Mouse (Mus musculus): ENCODE data around the gene Gpr1.
A peak's percentile ranks its signal among the peaks of the same experiment; 100 is the strongest.

Gene Gpr1

DNA sequence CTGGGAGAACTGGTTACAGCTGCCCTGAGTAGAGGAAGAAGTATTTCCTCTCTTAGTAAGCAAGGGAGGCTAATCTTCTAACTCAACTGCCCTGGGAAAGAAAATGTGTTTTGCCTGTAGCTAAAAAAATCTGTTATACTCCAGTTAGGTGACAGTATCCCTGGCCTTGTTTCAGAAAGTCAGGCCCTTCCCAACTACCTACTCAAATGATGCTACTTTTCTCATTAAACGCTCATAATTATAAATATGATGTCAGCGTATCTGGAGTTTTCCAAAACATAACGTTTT lies at the start of gene Gpr1:
Gene Gpr1, minus strand, starts transcription at position 273 of the 288 bp plus-strand sequence.
- no peak for DNase-seq (ENCODE audit: low spot score)

DNA sequence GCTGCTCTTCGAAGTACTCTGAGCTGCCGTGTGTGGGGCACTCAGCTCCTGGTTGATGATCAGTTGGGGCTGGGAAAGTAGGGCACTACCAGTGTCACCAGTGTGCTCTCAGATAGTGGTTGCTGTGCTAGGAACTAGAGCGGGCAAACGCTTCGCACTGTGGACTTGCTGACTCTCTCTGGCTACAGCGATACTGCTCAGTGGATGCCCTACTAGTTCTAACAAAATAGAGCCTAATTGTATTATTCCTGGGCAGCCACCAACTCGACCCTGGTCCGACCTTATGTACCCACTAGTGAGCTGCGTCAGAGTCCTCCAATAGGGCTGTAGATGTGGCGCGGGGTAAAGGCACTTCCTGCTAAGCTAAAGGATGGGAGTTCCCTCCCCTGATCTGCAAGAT lies 49.3 kb upstream of the Gpr1 start:
- no peak for DNase-seq (ENCODE audit: low spot score)

DNA sequence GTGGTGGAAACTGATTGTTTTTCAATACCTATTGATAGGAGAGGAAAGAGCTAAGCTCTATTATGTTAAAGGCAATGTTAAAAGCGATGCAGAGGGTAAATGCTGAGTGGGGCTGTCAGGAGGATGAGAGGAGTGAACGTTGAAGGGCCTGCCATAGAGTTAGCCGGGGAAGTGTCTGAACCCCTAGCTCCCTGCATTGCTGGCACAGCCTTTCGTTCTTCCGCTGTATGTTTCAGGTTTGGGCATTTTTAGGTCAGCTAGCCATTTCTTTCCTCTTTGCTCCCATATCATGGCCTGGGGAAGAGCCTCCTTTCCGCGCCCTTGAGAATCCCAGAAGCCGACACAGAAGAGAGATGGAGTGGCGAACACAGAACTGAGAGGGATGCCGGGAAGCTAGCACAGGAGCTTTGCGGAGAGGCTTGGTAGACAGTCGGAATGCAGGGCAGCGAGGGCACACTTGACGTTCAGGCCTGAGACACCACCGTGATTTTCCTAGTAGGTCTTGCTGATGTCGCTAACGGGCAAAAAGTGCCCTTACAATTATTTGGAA lies 46.8 kb upstream of the Gpr1 start:
- no peak for DNase-seq (ENCODE audit: low spot score)

DNA sequence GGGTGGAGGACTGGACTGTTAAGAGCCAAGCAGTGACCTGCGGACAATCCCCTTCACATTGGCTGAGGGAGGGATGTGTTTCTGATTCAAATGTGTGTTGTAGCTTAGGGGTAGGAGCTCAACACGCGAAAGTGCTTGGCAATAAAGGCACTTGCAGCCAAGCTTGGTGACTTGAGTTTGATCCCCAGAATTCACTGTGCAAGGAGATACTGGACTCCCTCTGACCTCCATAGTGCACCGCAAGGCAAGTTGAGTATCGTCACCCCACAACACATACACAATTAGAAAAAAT lies 46.3 kb upstream of the Gpr1 start:
- no peak for DNase-seq (ENCODE audit: low spot score)

DNA sequence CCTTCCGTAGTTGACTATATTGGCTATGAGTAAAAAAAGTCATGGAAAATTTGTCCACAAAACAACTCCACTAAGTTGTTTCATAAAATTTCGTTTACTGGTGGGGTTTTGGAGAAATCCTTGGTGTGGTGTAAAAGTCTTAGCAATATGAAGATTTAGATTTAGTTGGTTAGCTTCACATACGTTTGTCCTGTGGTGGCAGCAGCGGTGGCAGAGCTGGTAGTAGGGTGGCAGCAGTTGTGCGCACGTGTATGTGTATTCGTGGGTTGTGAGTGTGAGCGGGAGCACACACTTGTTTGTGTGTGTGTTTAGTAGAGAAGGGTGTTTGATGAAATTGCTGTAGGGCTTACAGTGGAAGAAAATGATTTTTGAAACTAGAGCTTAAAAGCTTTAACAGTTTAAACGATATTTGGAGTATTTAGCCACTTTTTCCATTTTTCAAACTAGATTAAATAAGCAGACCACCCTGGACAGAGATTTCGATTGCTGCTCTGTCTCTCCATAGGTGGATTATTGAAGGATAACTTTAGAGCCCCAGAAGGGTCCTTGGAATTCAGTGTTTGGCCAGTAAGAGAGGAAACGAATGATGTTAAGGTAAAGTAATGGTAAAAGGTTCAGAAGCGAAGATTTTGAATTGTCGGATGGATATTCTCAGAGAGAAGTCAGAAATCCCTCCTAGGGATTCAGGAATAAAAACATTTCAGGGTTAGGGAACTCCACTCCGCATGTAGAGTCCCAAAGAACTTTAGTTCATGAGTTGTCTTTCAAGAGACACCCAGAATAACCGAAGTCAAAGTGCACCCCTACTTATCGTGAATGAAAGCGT lies 45.8 kb upstream of the Gpr1 start:
- DNase-seq (ENCODE audit: low spot score) = no peak

DNA sequence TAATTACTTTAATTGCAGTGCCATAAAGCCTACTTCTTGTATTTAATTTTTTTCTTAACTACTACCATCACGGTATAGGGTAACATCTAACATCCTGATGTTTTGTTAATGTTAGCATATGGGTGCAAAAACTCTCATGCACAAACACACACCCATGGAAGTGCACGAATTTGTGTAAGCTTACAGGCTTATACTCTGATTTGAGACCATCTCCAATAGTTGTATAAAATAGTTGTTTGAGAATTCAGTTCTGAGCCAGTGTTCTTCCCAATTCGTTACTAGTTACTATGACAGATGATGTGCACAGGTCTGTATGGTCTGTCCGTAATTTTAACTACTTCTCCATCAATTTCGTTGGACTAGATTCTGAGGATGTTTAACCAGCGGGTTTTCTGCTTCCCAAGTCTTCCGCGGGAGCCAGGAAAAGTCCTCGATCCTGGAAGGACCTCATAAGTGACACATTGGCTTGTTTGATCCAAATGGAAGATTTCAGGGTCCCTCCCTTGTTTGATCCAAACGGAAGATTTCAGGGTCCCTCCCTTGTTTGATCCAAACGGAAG lies 45.0 kb upstream of the Gpr1 start:
- DNase-seq (ENCODE audit: low spot score) = no peak

DNA sequence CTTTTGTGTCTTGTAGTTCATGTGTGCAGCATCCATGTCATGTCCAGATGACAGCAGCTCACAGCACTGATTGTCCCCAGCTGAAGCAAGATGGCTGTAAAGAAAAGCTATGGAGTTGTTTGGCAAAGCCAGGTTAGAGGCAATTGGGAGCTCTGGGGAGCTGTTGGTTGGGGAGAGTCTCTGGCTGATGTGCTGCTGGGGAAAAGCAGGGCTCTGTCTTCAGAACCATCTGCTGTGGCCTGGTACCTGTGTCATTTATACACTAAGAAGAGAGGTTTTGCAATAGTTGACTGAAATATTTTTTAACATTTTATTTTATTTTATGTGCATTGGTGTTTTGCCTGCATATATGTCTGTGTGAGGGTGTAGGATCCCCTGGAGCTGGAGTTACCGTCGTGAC lies 44.2 kb upstream of the Gpr1 start:
- DNase-seq (ENCODE audit: low spot score) = no peak

DNA sequence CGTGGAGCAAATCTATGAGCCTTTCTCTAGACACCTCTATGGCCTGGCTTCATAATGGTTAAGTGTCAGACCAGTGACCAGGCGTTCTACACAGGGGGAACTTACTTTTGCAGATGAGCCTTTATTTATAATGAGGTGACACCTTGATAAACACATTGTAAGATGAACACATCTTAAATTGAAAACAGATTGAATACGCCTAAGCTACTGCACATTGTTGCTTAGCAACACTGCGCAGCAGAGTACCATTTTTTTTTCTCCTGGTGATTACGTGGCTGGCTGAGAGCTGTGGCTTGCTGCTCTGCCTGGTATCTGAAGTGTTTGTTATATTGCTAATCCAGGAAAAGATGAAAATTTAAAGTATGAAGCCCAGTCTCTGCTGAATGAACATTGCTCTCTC lies 41.7 kb upstream of the Gpr1 start:
- no peak for DNase-seq (ENCODE audit: low spot score)

DNA sequence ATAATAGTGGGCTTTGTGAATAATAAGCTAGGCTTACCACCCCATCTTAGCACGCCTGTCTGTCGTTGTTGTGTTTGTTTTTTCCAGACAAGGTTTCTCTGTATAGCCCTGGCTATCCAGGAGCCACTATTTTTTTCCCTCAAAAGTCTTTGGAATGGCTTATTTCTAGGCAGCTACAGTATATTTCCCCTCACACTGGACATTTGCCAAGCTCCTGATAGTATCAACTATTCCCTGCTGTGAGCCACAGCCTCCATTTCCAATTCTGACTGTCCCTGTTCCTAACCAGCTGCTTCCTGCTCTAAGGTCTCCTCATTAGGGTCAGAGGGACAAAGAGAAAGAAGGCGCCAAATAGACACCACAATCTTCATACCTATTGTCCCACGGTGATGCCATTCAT lies 40.8 kb upstream of the Gpr1 start:
- DNase-seq (ENCODE audit: low spot score) = no peak

DNA sequence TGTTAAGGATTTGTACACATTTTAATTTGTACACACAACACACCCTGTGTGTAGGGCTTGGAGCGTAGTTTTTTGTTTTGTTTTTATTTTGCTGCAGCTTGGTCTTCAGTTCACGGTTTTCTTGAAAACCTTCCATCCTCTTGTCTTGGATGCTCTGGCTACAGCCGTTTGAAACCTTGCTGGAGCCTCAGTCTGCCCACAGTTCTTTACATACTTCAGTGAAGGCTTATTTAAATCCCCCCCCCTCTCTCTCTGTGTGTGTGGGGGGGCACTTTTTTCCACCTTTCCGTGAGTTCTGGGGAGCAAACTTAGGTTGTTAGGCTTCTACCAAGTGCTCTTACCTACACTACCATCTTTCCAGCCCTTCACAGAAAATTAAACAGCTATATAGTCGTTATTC lies 38.9 kb upstream of the Gpr1 start:
- no peak for DNase-seq (ENCODE audit: low spot score)

DNA sequence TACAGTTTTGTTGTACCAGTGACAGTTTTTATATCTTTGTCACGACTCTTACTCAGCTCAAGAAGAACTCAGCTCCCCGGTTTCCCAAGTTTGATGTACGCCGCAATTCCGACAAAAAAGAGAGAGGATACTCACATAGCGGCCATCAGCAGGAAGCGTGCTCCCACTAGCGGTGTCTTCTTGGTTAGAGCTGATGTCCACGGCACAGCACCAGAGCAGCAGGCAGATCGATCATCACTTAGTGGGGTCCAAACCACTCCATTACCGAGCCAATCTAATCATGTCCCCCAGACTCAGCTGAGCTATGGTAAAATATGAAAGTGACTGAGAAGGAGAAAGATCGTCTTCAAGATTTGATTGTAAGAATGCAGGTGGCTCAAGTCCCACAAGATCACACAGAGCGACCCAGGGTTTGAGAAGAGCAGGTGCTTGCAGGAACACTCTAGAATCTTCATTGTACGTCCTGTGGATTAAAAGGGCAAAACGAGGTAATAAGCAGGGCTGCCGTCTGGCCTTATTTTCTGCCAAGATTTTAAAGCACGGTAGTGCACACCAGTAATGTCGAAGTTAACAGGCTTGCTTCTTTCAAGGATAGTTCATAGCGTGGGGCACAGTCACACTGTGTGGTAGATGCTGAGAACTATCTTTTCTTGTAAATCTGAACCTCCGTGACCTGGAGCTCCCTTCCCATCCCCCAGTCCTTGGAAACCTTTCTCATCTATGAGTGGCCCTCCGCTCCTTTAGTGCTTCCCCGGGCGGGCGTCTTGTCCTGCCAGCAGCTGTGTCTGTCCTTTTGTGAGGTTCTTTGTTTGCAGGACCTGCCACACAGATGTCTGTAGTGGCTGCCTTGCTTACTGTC lies 38.2 kb upstream of the Gpr1 start:
- no peak for DNase-seq (ENCODE audit: low spot score)

DNA sequence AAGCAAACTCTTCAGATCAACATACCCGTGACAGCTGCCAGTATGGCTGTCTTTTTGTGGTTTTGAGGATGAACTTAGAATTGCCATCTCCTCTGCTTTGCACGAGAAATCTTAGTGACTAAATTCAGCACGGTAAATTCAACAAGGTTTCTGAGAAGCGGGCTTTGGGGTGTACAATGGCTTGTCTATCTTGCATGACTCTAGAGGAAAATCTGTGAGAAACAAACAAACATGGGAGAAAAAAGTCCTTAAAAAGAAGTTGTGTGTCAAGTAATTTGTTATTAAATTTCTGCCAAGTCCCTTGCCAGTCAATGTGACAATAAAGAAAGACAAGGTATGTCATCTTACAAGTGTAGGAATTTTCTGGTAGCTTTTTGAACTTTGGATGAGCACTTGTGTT lies 34.9 kb upstream of the Gpr1 start:
- DNase-seq (ENCODE audit: low spot score) = no peak

DNA sequence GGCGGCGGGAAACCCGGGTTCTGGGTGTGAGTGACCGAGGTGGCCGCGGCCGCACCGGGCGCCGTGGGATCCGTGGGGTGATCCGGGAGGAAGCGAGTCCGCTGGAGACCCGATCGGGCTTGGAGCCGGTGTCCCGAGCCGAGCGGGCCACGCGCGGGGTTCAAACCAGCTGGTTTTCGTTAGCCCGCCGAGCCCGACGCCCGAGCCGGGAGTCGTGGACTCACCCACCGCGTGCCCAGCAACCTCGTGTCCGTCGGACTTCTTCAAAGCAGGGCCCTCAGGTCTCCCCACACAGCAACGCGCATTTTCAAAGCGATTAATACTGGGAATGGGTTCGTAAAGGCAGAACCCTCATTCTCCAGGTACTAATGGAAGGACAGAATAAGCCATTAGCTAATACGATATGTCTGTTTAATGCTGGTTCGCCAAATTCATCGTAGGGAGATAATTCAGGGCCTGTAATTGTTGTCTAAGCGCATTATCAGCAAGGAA lies 34.1 kb upstream of the Gpr1 start:
- DNase-seq (ENCODE audit: low spot score) = peak; percentile 24

DNA sequence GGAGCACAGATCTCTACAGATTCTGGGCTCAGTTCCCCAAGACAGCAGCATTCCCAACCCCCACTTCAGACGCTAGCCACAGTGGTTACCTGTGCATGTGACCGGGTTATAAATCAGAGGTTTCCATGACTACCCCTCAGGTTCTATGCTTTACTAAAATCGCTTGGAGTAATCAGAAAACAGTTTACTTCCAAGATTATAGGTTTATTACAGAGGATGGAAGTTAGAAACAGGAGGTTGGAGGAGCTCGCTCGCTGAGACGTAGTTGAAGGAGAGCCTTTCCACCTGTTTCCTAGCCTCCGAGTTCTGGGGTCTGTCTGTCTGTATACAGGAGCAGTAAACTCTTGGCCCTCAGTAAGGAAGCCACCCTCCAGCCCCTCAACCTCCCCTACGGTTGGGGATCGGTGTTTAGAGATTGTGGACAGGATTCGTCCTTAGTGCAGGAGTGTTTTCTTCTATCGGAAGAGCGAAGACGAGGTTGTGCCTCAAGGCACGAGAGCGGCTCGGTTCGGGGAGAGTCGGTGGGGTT lies 33.6 kb upstream of the Gpr1 start:
- DNase-seq (ENCODE audit: low spot score) = no peak

DNA sequence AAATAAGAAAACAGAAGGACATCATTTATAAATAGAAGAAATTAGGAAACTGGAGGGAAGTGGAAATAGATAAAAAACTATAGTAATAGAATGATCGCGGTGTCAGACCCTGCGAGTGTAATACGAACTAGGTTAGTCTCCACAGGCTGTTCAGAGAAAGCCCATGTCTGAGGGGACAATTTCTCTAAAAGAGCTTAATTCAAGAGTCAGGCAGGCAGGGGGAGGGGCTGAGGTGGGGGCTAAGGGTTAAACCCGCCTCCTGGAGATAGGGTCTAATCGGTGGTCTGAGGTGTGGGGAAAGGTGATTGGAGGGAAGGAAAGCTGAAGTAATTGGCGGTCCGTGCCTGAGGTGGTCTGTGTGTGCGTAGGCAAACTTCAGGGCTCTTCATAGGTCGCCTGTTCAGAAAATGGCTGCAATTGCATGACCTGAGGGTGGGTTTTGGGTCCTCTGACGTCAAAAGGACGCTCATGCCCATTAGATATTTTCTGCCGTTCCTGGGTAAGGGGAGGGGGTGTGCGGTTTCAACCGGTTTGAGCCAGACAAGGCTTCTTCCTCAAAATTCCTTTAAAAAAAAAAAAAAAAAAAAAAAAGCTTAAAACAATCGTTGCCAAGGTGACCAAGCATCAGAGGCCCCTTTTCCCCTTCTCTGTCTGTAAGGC lies 32.6 kb upstream of the Gpr1 start:
- DNase-seq (ENCODE audit: low spot score) = no peak

DNA sequence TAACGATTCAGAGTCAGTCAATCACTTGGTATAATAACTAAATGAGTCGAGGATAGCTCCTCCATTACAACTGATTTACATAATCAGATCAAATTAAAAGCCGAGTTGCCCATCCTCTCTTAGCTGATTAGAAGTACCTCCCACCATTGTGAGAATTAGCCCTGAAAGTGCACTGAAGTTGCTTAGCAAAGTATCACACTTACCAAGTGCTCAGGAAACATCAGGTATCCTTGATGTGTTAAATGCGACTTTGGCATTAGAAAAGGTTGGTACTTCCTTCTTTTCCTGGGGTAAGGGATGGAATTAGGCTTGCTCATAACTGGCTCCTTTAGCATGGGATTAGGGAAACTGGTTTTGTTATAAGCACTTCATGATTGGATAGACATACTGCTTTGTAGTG lies 29.5 kb upstream of the Gpr1 start:
- DNase-seq (ENCODE audit: low spot score) = no peak

DNA sequence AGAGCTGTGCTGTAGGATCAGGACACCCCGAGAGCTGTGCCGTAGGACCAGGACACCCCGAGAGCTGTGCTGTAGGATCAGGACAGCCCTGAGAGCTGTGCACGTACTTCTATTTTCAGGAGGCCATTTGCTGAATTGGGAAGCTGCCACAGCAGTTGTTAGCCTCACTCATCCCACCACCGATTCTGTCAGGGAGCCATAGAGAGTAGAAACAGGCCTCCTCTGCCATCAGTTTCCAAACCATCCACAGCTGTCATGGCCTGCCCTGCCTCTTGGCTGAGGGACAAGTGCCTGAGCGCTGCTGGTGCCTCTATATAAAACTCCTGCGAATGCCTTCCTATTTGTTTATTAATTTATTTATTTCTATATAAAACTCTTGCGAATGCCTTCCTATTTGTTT lies 25.4 kb upstream of the Gpr1 start:
- no peak for DNase-seq (ENCODE audit: low spot score)

DNA sequence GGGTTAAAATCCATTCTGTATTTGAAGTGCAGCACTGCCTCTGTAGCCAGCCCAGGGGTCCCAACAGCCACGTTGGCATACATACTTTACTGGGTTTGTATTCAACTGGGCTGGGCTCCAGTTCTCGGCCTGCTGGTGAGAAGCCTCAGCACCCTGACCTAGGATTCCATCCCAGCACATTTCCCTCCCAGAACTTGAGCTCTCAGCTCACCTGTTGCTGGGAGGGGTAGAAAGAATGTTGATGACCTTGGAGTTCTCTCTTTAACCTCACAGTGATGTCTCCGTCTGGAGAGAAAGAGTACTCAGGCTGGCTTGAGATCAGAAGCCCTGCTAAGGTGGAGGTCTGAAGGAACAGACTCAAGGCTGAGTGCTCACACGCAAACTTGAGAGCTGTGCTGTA lies 25.0 kb upstream of the Gpr1 start:
- DNase-seq (ENCODE audit: low spot score) = no peak

DNA sequence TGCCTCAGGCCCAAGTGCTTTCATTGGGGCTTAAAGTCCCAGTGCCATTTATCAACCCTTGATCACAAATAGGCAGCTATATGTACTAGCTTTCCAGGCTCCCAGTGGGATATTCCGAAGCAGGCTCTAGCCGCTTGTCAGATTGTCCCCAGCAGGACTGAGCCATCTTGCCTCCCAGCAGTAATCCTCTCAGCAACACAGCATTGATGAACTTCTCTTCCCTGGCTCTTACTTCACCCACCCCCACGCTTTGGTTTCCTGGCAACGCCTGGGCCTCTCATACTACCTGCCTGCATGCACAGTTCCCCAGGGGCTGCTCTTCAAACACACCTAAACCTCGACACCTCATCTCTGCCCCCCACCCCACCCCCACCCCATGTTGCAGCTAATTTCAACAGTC lies 23.0 kb upstream of the Gpr1 start:
- DNase-seq (ENCODE audit: low spot score) = no peak

DNA sequence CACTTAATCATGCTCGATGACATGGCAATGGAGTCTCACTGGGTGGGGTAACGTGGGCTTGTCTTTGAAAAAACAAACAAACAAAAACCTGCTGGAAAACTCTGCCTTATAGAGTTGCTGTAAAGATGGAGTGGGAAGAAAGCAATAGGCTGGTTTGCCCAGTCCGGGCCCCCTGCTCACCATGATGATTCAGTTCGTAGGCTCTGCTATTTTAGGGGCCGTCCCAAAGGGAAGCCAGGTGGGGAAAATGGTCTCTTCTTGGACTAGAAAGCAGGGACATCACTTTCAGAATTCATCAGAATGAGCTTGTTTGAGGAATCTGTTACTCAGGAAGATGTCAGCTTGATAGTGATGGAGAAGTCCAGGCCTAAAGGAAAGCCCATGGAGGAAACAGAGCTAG lies 12.9 kb upstream of the Gpr1 start:
- no peak for DNase-seq (ENCODE audit: low spot score)

DNA sequence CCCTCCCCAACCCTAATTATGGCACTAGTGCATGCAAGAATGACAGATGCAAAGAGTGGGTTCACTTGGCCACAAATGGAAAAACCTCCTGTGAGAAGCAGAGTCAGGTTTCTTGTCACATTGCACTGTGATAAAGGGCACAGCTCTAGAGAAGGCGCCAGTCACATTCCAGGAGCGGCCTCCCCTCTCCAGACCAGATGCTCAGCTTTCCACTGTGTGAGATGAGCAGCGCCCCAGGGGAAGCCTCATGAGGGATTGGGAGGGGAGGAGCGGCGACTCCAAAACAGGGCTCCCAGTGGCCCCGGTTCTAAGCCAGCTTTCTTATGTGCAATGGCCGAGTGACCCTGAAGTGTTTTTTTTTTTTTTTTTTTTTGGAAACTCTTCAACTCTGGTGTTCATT lies 11.5 kb upstream of the Gpr1 start:
- no peak for DNase-seq (ENCODE audit: low spot score)

DNA sequence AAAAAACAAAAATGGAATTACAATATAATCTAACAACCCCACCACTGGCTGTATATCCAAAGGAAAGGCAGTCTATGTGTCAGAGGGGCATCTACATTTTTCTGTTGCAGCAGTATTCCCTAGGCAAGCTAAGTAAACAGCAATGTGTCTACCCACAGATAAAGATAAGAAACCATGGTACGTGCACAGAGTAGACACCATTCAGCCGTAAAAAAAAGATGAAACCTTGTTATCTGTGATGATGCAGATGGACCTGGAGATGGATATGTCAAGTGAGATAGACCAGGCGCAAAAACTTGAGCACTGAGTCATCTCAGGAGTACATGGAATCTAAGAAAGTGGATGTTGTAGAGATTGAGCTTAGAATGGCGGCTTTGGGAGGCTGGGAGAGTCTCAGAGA lies 10.7 kb upstream of the Gpr1 start:
- no peak for DNase-seq (ENCODE audit: low spot score)
